Mouse (Mus musculus): ENCODE results near the gene Ier5. TPM values are rescaled to one million over a fixed set of nuclear protein-coding genes. Genes with fewer than 3 reads are reported as not detected.
A peak's percentile ranks its signal among the peaks of the same experiment; 100 is the strongest.

Ier5 gene
- polyA plus RNA-seq, 1 experiment from 2014 or later: 9.4 TPM

DNA sequence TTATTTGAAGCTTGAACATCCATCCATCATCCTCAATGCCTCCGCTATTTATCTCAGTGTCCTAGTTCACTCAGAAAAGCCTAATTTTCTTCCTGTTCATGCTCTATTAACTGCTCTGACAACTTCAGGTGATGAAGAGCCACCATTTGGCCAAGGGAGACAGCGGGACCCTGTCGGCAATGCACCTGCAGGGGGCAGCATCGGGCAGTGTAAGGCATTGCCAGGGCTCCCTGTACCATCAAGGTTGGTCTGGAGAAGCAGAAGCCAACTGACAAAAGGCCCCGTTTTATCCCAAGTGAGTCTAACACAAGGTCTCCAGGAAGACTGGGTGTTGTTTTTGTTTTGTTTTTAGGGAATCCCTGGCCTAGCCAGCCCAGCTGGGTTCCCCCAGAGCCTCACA lies 50.5 kb downstream of the Ier5 start:
- no peak overlapping the region for H3K4me3 ChIP-seq (replicated peaks)
- peaks cover 3% of the 10 kb centered on the region; the same call in 1 of the 2 replicates for H3K27me3 ChIP-seq
- peak; percentile 83 for ATAC-seq
- H3K27ac ChIP-seq: 0 out of 2 replicates have a peak overlapping the region, but pooled peaks have one; percentile 4
- H3K36me3 ChIP-seq: no peaks in the 10 kb centered on the region
- H3K9ac ChIP-seq (replicated peaks): no peak overlapping the region
- H3K9me3 ChIP-seq: no peaks in the 10 kb centered on the region
- peaks cover 38% of the 10 kb centered on the region for H3K4me1 ChIP-seq (replicated peaks)
- no peak overlapping the region for H3K4me2 ChIP-seq (replicated peaks)
- 4% methylated on average over 5 of the region's 5 CpGs for WGBS

Other genes starting within 250 kb of the Ier5 start
- gene Cacna1e, start 215.1 kb downstream of the Ier5 start, polyA plus RNA-seq (2015; fragmentation: Nextera tagmentation; extraction: Ambion mirVana): 8.0 and 8.6 TPM in 2 replicates
- gene Mr1, start 47.2 kb upstream of the Ier5 start, polyA plus RNA-seq (2015; fragmentation: Nextera tagmentation; extraction: Ambion mirVana): 0.64 and 0.79 TPM in 2 replicates
- 117 and 128 TPM in 2 replicates for gene Stx6, start 59.1 kb upstream of the Ier5 start, polyA plus RNA-seq (2015; fragmentation: Nextera tagmentation; extraction: Ambion mirVana)
- 3.9 and 5.5 TPM in 2 replicates for gene BC034090, start 144.8 kb upstream of the Ier5 start, polyA plus RNA-seq (2015; fragmentation: Nextera tagmentation; extraction: Ambion mirVana)

Data from midbrain, embryonic 13.5 days (tissue).